Mouse (Mus musculus) bone marrow, adult 2 months (tissue): ENCODE measurements at regions not wholly inside any gene's neighbourhood (a gene's known extent, or its start where the extent isn't known, plus 50 kb on each side); places are given as distances from the start of the nearest gene placed in this dataset.

Experiments used
- H3K27ac ChIP-seq: fragments of 200-500 bp; 2 replicates; pipeline ENCODE4 v1.5.1; 2012; ENCODE audit warnings: low read depth, mild to moderate bottlenecking, control low read depth, inconsistent platforms, low read length; ENCODE audit not compliant: control insufficient read depth, poor library complexity, insufficient read depth
- H3K4me1 ChIP-seq: fragments of 200-500 bp; 2 replicates; pipeline ENCODE4 v1.6.1; 2011; ENCODE audit warnings: low read length; ENCODE audit not compliant: control insufficient read depth, insufficient read depth
- H3K4me3 ChIP-seq: fragments of 200-500 bp; replicated peaks from 2 replicates; pipeline ENCODE3; 2011; ENCODE audit warnings: mild to moderate bottlenecking, low read depth, low read length, control low read depth; ENCODE audit not compliant: control insufficient read depth
- CTCF ChIP-seq: fragments of 200-500 bp; IDR thresholded peaks from 2 replicates; pipeline ENCODE4 v1.5.1; 2011; ENCODE audit warnings: low read length, control low read depth; ENCODE audit not compliant: control insufficient read depth, insufficient read depth
- POLR2A ChIP-seq: fragments of 200-500 bp; IDR thresholded peaks from 2 replicates; pipeline ENCODE4 v1.6.1; 2011; ENCODE audit warnings: low read depth, mild to moderate bottlenecking, control low read depth, low read length, borderline replicate concordance; ENCODE audit not compliant: control insufficient read depth
- WGBS: fragments of 180-500 bp; shearing (Covaris S2); methylation state at CpG from one replicate; pipeline ENCODE4 v1.1.7; 2018; 5-methylcytosine and 5-hydroxymethylcytosine counted together

GRCm38 (mm10) chr15:91916946-91917345 is 78.9 kb downstream of the Smgc start:
- TF ChIP-seq POLR2A = no peak
- no peak for TF ChIP-seq CTCF
- Histone ChIP-seq H3K27ac (no peak overlapping the region), H3K4me1 (no peaks in the 10 kb centered on the region), H3K4me3 (no peak overlapping the region)
- 61% methylated on average over 3 of the region's 3 CpGs for WGBS

- H3K4me1 ChIP-seq = no peaks in the 10 kb centered on the region
- WGBS = 69% methylated on average over 4 of the region's 4 CpGs
- H3K27ac ChIP-seq = no peak overlapping the region
- H3K4me3 ChIP-seq = no peak overlapping the region
- TF ChIP-seq CTCF (no peak), POLR2A (no peak)
These were observed 79.8 kb downstream of the Smgc start for GRCm38 (mm10) chr15:91917877-91918276.

- WGBS = 65% methylated on average over 4 of the region's 4 CpGs
- TF ChIP-seq POLR2A (no peak), CTCF (no peak)
These were observed 86.5 kb downstream of the Smgc start for GRCm38 (mm10) chr15:91924542-91924941.

GRCm38 (mm10) chr15:91927492-91927891 is 89.4 kb downstream of the Smgc start:
- 19% methylated on average over 3 of the region's 3 CpGs for WGBS
- TF ChIP-seq CTCF (no peak), POLR2A (no peak)
- no peak overlapping the region for H3K27ac ChIP-seq
- no peak overlapping the region for H3K4me3 ChIP-seq
- no peaks in the 10 kb centered on the region for H3K4me1 ChIP-seq

More at GRCm38 (mm10) chr15:91924542-91924941, 86.5 kb downstream of the Smgc start:
- Histone ChIP-seq H3K27ac (no peak overlapping the region), H3K4me3 (no peak overlapping the region), H3K4me1 (no peaks in the 10 kb centered on the region)

- WGBS = 71% methylated on average over 7 of the region's 7 CpGs
These were observed 90.4 kb downstream of the Smgc start for GRCm38 (mm10) chr15:91928511-91928910.

GRCm38 (mm10) chr15:91957273-91957672 is 93.7 kb upstream of the Cntn1 start:
- TF ChIP-seq CTCF = no peak
- no peak for TF ChIP-seq POLR2A
- no peak overlapping the region for H3K27ac ChIP-seq
- WGBS = 75% methylated on average over 2 of the region's 2 CpGs
- H3K4me1 ChIP-seq = no peaks in the 10 kb centered on the region
- no peak overlapping the region for H3K4me3 ChIP-seq

More at GRCm38 (mm10) chr15:91928511-91928910, 90.4 kb downstream of the Smgc start:
- Histone ChIP-seq H3K4me3 (no peak overlapping the region), H3K27ac (no peak overlapping the region), H3K4me1 (no peaks in the 10 kb centered on the region)
- TF ChIP-seq CTCF (no peak), POLR2A (no peak)

- 75% methylated on average over 10 of the region's 10 CpGs for WGBS
- Histone ChIP-seq H3K4me1 (no peaks in the 10 kb centered on the region), H3K27ac (no peak overlapping the region), H3K4me3 (no peak overlapping the region)
- TF ChIP-seq POLR2A = no peak
- no peak for TF ChIP-seq CTCF
These were observed 85.8 kb upstream of the Cntn1 start for GRCm38 (mm10) chr15:91965172-91965571.

GRCm38 (mm10) chr15:91969378-91969777 is 81.6 kb upstream of the Cntn1 start:
- TF ChIP-seq CTCF (peak; percentile 57), POLR2A (no peak)
- Histone ChIP-seq H3K4me1 (no peaks in the 10 kb centered on the region), H3K4me3 (no peak overlapping the region), H3K27ac (no peak overlapping the region)
- WGBS = 29% methylated on average over 10 of the region's 10 CpGs

GRCm38 (mm10) chr15:91971411-91971810 is 79.6 kb upstream of the Cntn1 start:
- no peak overlapping the region for H3K4me3 ChIP-seq
- TF ChIP-seq POLR2A (no peak), CTCF (no peak)
- no peak overlapping the region for H3K27ac ChIP-seq
- 54% methylated on average over 3 of the region's 3 CpGs for WGBS
- no peaks in the 10 kb centered on the region for H3K4me1 ChIP-seq
